Mouse (Mus musculus) stomach, embryonic 15.5 days (tissue): ENCODE data around the gene Kif21b. TPM values are rescaled to one million over a fixed set of nuclear protein-coding genes. Genes with fewer than 3 reads are reported as not detected.
A peak's percentile ranks its signal among the peaks of the same experiment; 100 is the strongest.

Source experiments
- ATAC-seq: fragments of 200-750 bp; cut with Nextera tagmentation; 2 replicates; pipeline ENCODE4 v1.8.0; 2017; ENCODE audit warnings: low read depth, moderate number of reproducible peaks, moderate TSS enrichment; ENCODE audit not compliant: insufficient read depth, low FRiP score
- H3K27ac ChIP-seq: fragments of 300-500 bp; sonication (generic); 2 replicates; pipeline ENCODE4 v1.5.1; 2015; ENCODE audit warnings: mild to moderate bottlenecking, inconsistent platforms
- H3K27me3 ChIP-seq: fragments of 300-500 bp; sonication (generic); replicated peaks from 2 replicates; pipeline ENCODE4 v1.6.1; 2015; ENCODE audit warnings: inconsistent platforms
- H3K36me3 ChIP-seq: fragments of 300-500 bp; sonication (generic); 2 replicates; pipeline ENCODE4 v1.6.1; 2015; ENCODE audit warnings: inconsistent platforms
- H3K4me1 ChIP-seq: fragments of 300-500 bp; sonication (generic); 2 replicates; pipeline ENCODE4 v1.6.1; 2015; ENCODE audit warnings: inconsistent platforms
- H3K4me2 ChIP-seq: fragments of 300-500 bp; sonication (generic); 2 replicates; pipeline ENCODE4 v1.6.1; 2015; ENCODE audit warnings: mild to moderate bottlenecking, inconsistent platforms
- H3K4me3 ChIP-seq: fragments of 300-500 bp; sonication (generic); replicated peaks from 2 replicates; pipeline ENCODE4 v1.5.1; 2015; ENCODE audit warnings: inconsistent platforms
- H3K9ac ChIP-seq: fragments of 300-500 bp; sonication (generic); 2 replicates; pipeline ENCODE4 v1.6.1; 2015; ENCODE audit warnings: inconsistent platforms
- H3K9me3 ChIP-seq: fragments of 300-500 bp; sonication (generic); 2 replicates; pipeline ENCODE4 v1.6.1; 2016; ENCODE audit warnings: inconsistent platforms
- WGBS: fragments of 180-500 bp; shearing (Covaris S2); methylation state at CpG from one replicate; pipeline ENCODE4 v1.1.7; 2015; 5-methylcytosine and 5-hydroxymethylcytosine counted together
- polyA plus RNA-seq: library from polyadenylated mRNA; unstranded; fragments of >200 nt; fragmentation: Nextera tagmentation; extraction: Ambion mirVana; gene quantifications from 2 replicates; pipeline ENCODE4 v1.2.1, GENCODE M21; 2015

Gene Kif21b
- polyA plus RNA-seq, 1 experiment from 2014 or later, result 3.3 TPM

- Histone ChIP-seq H3K9me3 (no peaks in the 10 kb centered on the region), H3K9ac (peak overlapping the region; percentile 74), H3K27me3 (no peaks in the 10 kb centered on the region), H3K27ac (peak overlapping the region; percentile 58; the same call in 1 of the 2 replicates), H3K4me3 (peak overlapping the region; percentile 80), H3K36me3 (no peaks in the 10 kb centered on the region), H3K4me1 (peaks cover 80% of the 10 kb centered on the region), H3K4me2 (peak overlapping the region; percentile 99)
- 1% methylated on average over 43 of the region's 43 CpGs for WGBS
- ATAC-seq, result peak; percentile 9; the same call in 1 of the 2 replicates
Measured at GRCm38 (mm10) chr1:136131603-136132291, 558 bp downstream of the Kif21b start.

DNA sequence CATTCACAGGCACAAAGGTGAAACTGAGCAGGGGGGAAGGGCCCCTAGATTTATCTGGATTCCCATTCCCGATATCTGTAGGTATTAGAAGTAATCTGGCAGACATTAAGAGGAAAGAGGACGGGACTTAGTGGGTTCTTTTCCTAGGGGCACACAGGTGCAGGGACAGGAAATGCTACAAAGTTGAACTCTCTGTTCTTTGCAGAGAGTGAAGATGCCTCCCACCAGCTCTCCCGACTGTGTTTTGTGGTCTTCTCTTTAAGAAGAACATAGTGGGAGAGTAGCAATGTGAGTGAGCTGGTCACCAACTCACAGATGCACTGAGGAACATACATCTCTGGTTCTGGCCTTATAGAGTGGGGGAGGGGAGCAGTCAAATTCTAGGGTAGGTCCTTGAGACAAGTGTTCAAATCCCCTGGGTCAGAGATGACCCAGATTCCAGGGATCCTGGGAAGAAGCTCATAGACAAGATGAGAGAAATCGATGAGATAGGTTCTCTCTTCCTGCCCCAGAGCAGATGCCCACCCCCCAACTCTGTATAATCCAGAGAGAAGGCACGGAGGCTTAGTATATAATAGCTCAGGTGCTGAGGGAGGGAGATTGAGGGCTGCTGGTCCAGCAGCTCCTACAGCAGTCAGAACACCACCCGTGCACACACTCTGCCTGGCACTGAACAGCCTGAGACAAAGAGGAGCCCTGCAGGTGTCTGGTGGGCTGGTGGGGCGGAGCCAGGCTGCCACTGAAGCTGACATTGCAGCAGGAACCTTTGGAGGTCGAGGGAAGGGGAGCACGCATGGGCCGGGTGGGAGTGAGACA lies 1.4 kb downstream of the Kif21b start:
- H3K4me1 ChIP-seq, result peaks cover 81% of the 10 kb centered on the region
- no peaks in the 10 kb centered on the region for H3K27me3 ChIP-seq
- 41% methylated on average over 10 of the region's 10 CpGs for WGBS
- no peaks in the 10 kb centered on the region for H3K36me3 ChIP-seq
- ATAC-seq, result no peak
- H3K4me3 ChIP-seq, result peak overlapping the region; percentile 80
- H3K9me3 ChIP-seq, result no peaks in the 10 kb centered on the region
- no peak overlapping the region for H3K27ac ChIP-seq
- peak overlapping the region; percentile 99 for H3K4me2 ChIP-seq
- H3K9ac ChIP-seq, result no peak overlapping the region

DNA sequence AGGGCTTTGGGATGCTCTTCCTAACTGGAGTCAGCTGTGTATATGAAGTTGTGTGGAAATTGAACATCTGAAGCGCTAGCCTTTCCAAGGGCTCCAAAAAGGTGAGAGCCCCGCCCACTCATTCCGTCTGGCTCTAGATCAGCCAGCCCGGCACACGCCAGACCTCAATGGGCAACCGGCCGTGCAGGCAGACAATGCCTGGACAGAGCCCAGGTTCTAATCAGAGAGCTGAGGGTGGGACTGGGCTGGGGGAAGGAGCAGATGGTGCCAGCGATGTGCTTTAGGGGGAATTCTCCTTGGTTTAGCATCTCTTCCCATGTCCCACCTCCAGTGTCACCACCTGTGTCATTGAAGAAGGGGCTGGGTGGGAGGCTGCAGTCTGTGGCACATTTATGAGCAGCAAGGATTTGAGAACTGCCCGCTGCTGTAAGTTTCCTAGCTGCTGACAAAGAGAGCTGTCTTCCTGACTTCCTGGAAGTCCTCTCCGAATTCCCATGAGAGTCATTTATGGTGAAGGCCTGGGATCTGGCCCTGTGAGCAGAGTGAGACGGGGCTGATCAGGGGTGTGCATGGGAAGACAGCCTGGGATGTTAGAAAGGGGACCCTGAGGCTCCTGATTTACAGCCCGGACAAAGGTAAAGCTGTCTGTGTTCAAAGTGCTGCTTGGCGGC lies 2.5 kb downstream of the Kif21b start:
- no peak overlapping the region for H3K4me3 ChIP-seq
- peak overlapping the region; percentile 99; the same call in 1 of the 2 replicates for H3K4me2 ChIP-seq
- 60% methylated on average over 13 of the region's 13 CpGs for WGBS
- peaks cover 83% of the 10 kb centered on the region for H3K4me1 ChIP-seq
- no peak for ATAC-seq
- no peaks in the 10 kb centered on the region for H3K27me3 ChIP-seq
- peak overlapping the region; percentile 17; the same call in 1 of the 2 replicates for H3K27ac ChIP-seq
- H3K9ac ChIP-seq, result no peak overlapping the region
- no peaks in the 10 kb centered on the region for H3K9me3 ChIP-seq
- H3K36me3 ChIP-seq, result no peaks in the 10 kb centered on the region

- Histone ChIP-seq H3K9me3 (no peaks in the 10 kb centered on the region), H3K27ac (peak overlapping the region; percentile 51; the same call in 1 of the 2 replicates), H3K4me2 (no peak overlapping the region), H3K36me3 (no peaks in the 10 kb centered on the region), H3K4me1 (peaks cover 85% of the 10 kb centered on the region), H3K9ac (no peak overlapping the region), H3K27me3 (no peaks in the 10 kb centered on the region), H3K4me3 (no peak overlapping the region)
- WGBS, result 71% methylated on average over 2 of the region's 2 CpGs
- ATAC-seq, result no peak
Measured at GRCm38 (mm10) chr1:136134547-136134946, 3.4 kb downstream of the Kif21b start.

DNA sequence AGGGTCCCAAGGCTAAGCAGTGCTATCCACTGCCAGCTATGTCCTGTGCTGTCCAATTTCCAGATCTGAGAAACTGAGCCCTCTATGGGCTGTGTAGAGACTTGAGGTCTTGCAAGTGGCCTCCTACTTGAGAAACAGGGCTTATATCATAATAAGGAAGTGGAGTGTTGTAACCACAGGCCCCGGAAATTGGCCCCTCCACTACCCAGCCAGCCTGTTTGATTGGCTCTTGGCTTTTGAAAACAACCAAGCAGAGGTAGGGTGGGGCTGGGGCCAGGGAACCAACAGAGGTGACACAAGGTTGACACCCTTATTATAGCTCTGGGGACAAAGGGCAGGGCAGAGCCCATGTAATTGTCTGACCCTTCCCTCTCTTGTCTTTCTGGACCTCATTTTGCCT lies 3.9 kb downstream of the Kif21b start:
- H3K9me3 ChIP-seq, result no peaks in the 10 kb centered on the region
- ATAC-seq, result no peak
- peaks cover 89% of the 10 kb centered on the region for H3K4me1 ChIP-seq
- H3K4me2 ChIP-seq, result peak overlapping the region; percentile 4; the same call in 1 of the 2 replicates
- no peaks in the 10 kb centered on the region for H3K36me3 ChIP-seq
- H3K27ac ChIP-seq, result 0 out of 2 replicates have a peak overlapping the region, but pooled peaks have one; percentile 51
- no peak overlapping the region for H3K4me3 ChIP-seq
- no peak overlapping the region for H3K9ac ChIP-seq
- WGBS, result 37% methylated on average over 1 of the region's 1 CpGs
- no peaks in the 10 kb centered on the region for H3K27me3 ChIP-seq

GRCm38 (mm10) chr1:136135777-136136444 lies 4.7 kb downstream of the Kif21b start:
- Histone ChIP-seq H3K9me3 (no peaks in the 10 kb centered on the region), H3K36me3 (no peaks in the 10 kb centered on the region), H3K27me3 (no peaks in the 10 kb centered on the region), H3K4me2 (peak overlapping the region; percentile 4; the same call in 1 of the 2 replicates), H3K4me3 (no peak overlapping the region), H3K9ac (no peak overlapping the region), H3K27ac (peak overlapping the region; percentile 76), H3K4me1 (peaks cover 88% of the 10 kb centered on the region)
- ATAC-seq, result no peak
- 74% methylated on average over 6 of the region's 6 CpGs for whole genome bisulfite sequencing

DNA sequence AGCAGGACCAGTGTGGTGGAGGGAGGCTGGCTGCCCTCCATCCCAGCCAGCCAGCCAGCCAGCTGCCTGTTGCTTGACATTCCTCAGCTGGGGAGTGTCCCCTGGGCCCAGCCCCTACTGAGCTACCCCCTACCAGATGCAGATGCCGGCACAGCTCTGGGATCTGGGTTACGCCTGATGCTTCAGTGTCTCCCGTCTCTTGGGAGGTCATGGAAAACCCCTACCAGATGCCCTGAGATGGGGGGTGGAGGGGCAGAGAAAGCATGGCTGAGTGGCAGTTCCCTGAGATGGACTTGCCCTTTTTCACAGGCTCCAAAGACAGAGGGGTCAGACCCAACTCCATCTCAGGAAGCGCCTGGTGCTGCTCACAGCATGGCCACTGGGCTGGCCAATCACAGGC lies 5.4 kb downstream of the Kif21b start:
- no peak overlapping the region for H3K4me3 ChIP-seq
- H3K27me3 ChIP-seq, result no peaks in the 10 kb centered on the region
- no peak overlapping the region for H3K9ac ChIP-seq
- no peaks in the 10 kb centered on the region for H3K9me3 ChIP-seq
- H3K4me2 ChIP-seq, result no peak overlapping the region
- peak overlapping the region; percentile 76; the same call in 1 of the 2 replicates for H3K27ac ChIP-seq
- H3K4me1 ChIP-seq, result peaks cover 89% of the 10 kb centered on the region
- 43% methylated on average over 4 of the region's 4 CpGs for WGBS
- ATAC-seq, result no peak
- H3K36me3 ChIP-seq, result no peaks in the 10 kb centered on the region

DNA sequence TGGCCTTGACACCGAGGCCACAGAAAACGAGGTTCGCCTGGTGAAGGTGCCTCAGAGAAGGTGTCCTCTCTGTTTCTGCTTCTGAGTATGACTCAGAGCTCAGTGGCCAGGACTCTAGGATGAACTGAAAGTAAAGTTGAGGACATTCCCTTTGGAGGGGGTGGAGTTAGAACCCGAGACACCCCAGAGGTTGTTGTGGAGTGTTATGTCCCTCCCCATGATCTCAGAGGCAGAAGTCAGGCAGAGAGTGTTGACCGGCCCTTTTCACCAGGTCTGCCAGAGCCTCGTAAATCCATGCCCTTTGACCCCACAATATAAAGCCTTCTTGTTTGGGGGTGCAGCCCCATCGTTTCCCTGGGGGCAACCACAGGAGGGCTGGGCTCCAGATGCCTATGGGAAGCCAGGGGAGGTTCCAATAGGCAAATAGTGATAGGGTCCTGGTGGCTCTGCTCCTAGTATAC lies 5.9 kb downstream of the Kif21b start:
- H3K4me1 ChIP-seq, result peaks cover 86% of the 10 kb centered on the region
- H3K27me3 ChIP-seq, result no peaks in the 10 kb centered on the region
- no peaks in the 10 kb centered on the region for H3K9me3 ChIP-seq
- H3K4me3 ChIP-seq, result no peak overlapping the region
- H3K27ac ChIP-seq, result peak overlapping the region; percentile 76
- ATAC-seq, result no peak
- H3K9ac ChIP-seq, result no peak overlapping the region
- peak overlapping the region; percentile 34; the same call in 1 of the 2 replicates for H3K4me2 ChIP-seq
- WGBS, result 34% methylated on average over 7 of the region's 7 CpGs
- H3K36me3 ChIP-seq, result no peaks in the 10 kb centered on the region

DNA sequence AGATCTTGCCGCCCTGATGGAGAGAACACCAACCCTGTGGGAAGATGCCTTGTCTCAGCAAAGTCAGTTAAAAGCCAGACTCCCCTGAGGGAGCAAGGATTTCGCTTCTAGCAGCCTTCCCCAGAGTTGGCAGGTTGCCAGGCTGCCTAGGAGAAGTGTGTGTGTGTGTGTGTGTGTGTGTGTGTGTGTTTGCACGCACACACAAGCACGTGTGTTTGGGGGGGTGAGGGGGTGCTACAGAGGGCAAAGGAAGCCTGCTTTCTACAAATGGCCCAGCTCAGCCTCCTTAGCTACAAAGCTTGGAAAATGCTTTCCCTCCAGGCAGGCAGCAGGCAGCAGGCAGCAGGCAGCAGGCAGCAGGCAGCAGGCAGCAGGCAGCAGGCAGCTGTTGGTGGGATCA lies 6.4 kb downstream of the Kif21b start:
- H3K9me3 ChIP-seq, result no peaks in the 10 kb centered on the region
- WGBS, result 5% methylated on average over 4 of the region's 4 CpGs
- peak overlapping the region; percentile 34; the same call in 1 of the 2 replicates for H3K4me2 ChIP-seq
- ATAC-seq, result no peak
- H3K9ac ChIP-seq, result no peak overlapping the region
- H3K27me3 ChIP-seq, result no peaks in the 10 kb centered on the region
- H3K36me3 ChIP-seq, result no peaks in the 10 kb centered on the region
- no peak overlapping the region for H3K4me3 ChIP-seq
- peaks cover 81% of the 10 kb centered on the region for H3K4me1 ChIP-seq
- peak overlapping the region; percentile 76 for H3K27ac ChIP-seq

DNA sequence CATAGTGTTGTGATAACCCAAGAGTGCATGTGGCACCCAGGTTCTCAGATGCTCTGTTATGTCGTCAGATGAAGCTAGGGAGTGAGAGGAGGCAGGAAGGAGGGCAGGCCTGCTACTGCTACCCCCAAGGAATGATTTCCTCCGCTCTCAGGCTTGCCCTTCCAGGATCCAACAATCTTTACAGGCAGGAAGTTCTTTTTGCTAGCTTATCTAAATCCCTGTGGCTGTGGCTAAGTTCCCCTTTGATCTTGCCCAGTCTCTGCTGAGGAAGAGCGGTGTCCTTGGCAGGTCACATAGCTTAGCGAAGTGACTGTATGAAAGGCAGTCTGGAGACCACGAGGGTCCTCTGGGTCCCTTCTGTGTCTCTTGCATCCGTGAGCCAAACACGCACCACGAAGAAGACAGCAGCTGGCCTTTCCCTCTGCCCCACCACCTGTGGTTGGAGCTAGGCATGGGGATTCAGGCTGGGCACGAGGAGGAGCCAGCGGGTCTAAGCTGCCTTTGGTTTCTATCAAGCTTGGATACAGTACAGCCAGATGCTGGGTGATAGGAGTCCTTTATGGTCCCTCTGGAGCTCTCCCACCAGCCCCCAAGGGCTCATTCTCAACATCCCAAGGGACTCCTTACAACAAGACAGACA lies 7.1 kb downstream of the Kif21b start:
- Histone ChIP-seq H3K4me3 (no peak overlapping the region), H3K27ac (peak overlapping the region; percentile 76), H3K9ac (no peak overlapping the region), H3K9me3 (no peaks in the 10 kb centered on the region), H3K27me3 (no peaks in the 10 kb centered on the region), H3K4me2 (peak overlapping the region; percentile 20; the same call in 1 of the 2 replicates), H3K36me3 (no peaks in the 10 kb centered on the region), H3K4me1 (peaks cover 74% of the 10 kb centered on the region)
- 45% methylated on average over 10 of the region's 10 CpGs for WGBS
- ATAC-seq, result no peak
